Mouse (Mus musculus) forebrain, embryonic 11.5 days (tissue): ENCODE measurements at regions not wholly inside any gene's neighbourhood (a gene's known extent, or its start where the extent isn't known, plus 50 kb on each side); places are given as distances from the start of the nearest gene placed in this dataset.
A peak's percentile ranks its signal among the peaks of the same experiment; 100 is the strongest.

Experiments used
- ATAC-seq: fragments of 200-750 bp; cut with Nextera tagmentation; replicated peaks from 2 replicates; pipeline ENCODE4 v1.8.0; 2017; ENCODE audit warnings: moderate TSS enrichment; ENCODE audit not compliant: low FRiP score
- DNase-seq: peaks from one replicate; pipeline ENCODE4 v3.0.0-alpha.2; 2017; ENCODE audit warnings: low spot score
- H3K27ac ChIP-seq: fragments of 300-500 bp; sonication (generic); 2 replicates; pipeline ENCODE4 v1.5.1; 2014; ENCODE audit warnings: low read depth, low read length
- H3K27me3 ChIP-seq: fragments of 300-500 bp; sonication (generic); 2 replicates; pipeline ENCODE4 v1.6.1; 2014; ENCODE audit warnings: mild to moderate bottlenecking, low read length, mixed read lengths; ENCODE audit not compliant: control insufficient read depth, insufficient read depth
- H3K36me3 ChIP-seq: fragments of 300-500 bp; sonication (generic); 2 replicates; pipeline ENCODE4 v1.6.1; 2014; ENCODE audit warnings: mild to moderate bottlenecking, low read length, moderate library complexity, mixed read lengths; ENCODE audit not compliant: control insufficient read depth, insufficient read depth
- H3K4me1 ChIP-seq: fragments of 300-500 bp; sonication (generic); replicated peaks from 2 replicates; pipeline ENCODE4 v1.6.1; 2014; ENCODE audit warnings: low read length, mixed read lengths; ENCODE audit not compliant: control insufficient read depth, insufficient read depth
- H3K4me2 ChIP-seq: fragments of 300-500 bp; sonication (generic); 2 replicates; pipeline ENCODE4 v1.6.1; 2014; ENCODE audit warnings: low read depth, mild to moderate bottlenecking, low read length, moderate library complexity, mixed read lengths; ENCODE audit not compliant: severe bottlenecking
- H3K4me3 ChIP-seq: fragments of 300-500 bp; sonication (generic); 2 replicates; pipeline ENCODE4 v1.5.1; 2014; ENCODE audit warnings: low read depth, low read length
- H3K9ac ChIP-seq: fragments of 300-500 bp; sonication (generic); 2 replicates; pipeline ENCODE4 v1.6.1; 2014; ENCODE audit warnings: low read length
- H3K9me3 ChIP-seq: fragments of 300-500 bp; sonication (generic); 2 replicates; pipeline ENCODE4 v1.6.1; 2016; ENCODE audit warnings: low read length, mixed read lengths; ENCODE audit not compliant: control insufficient read depth
- WGBS: fragments of 180-500 bp; shearing (Covaris S2); extraction: QIAGEN DNeasy Blood & Tissue Kit; methylation state at CpG from one replicate; pipeline ENCODE4 v1.1.7; 2014; 5-methylcytosine and 5-hydroxymethylcytosine counted together

GRCm38 (mm10) chr1:75612083-75612720 is 66.1 kb downstream of the Slc4a3 start:
- Histone ChIP-seq H3K27ac (no peak overlapping the region; the same call in 1 of the 2 replicates), H3K9me3 (no peaks in the 10 kb centered on the region), H3K4me3 (no peak overlapping the region), H3K4me2 (no peak overlapping the region), H3K36me3 (no peaks in the 10 kb centered on the region), H3K4me1 (peaks cover 8% of the 10 kb centered on the region), H3K9ac (no peak overlapping the region), H3K27me3 (no peaks in the 10 kb centered on the region)
- ATAC-seq (no peak), DNase-seq (peak; percentile 59)
- 55% methylated on average over 13 of the region's 13 CpGs for WGBS

DNA sequence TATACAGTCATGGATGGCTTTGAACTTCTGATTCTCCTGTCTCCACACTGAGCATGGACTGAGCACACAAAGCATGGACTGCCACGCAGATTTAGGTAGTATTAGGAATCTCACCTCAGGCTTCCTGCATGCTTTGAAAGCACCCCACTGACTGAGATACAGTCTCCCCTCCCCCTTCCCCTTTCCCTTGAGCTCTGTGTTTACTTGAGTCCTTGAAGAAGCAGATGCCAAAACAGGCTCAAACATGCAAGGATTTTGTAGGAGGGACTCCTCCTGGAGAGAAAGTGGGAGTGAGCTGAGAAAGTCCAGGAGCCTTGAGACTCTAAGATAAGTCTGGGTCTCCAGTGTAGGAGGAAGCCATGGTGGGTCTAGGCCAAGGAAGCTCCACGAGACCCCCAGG is 67.1 kb downstream of the Slc4a3 start:
- peak overlapping the region; percentile 50; the same call in 1 of the 2 replicates for H3K27ac ChIP-seq
- peaks cover 8% of the 10 kb centered on the region for H3K4me1 ChIP-seq
- no peaks in the 10 kb centered on the region for H3K9me3 ChIP-seq
- H3K9ac ChIP-seq = no peak overlapping the region
- 61% methylated on average over 2 of the region's 2 CpGs for whole genome bisulfite sequencing
- ATAC-seq (no peak), DNase-seq (no peak)
- H3K4me3 ChIP-seq = no peak overlapping the region
- no peaks in the 10 kb centered on the region for H3K27me3 ChIP-seq
- no peaks in the 10 kb centered on the region for H3K36me3 ChIP-seq
- H3K4me2 ChIP-seq = no peak overlapping the region

- no peaks in the 10 kb centered on the region for H3K27me3 ChIP-seq
- H3K9me3 ChIP-seq = no peaks in the 10 kb centered on the region
- 59% methylated on average over 2 of the region's 2 CpGs for WGBS
- ATAC-seq (no peak), DNase-seq (peak; percentile 29)
- H3K4me1 ChIP-seq = peaks cover 3% of the 10 kb centered on the region; the same call in 1 of the 2 replicates
- H3K9ac ChIP-seq = no peak overlapping the region
- H3K4me3 ChIP-seq = no peak overlapping the region
- no peak overlapping the region for H3K27ac ChIP-seq
- H3K4me2 ChIP-seq = no peak overlapping the region
- H3K36me3 ChIP-seq = no peaks in the 10 kb centered on the region
Measured at GRCm38 (mm10) chr1:75616971-75617370, 70.9 kb downstream of the Slc4a3 start.

DNA sequence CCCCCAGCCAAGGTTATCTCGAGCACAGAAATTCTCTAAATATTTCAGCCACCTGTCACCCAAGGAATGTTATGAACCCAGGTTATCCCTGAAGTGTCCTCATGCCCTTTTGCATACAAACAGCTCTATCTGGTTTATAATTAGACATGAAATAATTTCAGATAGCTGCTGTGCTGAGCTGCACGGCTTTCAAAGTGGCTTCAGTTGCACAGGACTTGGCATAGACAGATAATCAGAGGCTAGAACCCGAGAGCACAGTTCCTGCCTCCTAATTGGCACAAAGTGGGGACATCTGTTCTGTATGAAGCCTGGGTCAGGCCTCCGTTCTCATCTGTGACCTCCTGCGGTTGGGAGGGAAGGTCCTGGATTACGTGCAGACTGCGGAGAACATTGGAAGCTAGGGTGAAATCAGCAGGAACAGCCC is 72.3 kb downstream of the Slc4a3 start:
- peak; percentile 44 for DNase-seq
- H3K9ac ChIP-seq = no peak overlapping the region
- no peak overlapping the region for H3K27ac ChIP-seq
- WGBS = 68% methylated on average over 7 of the region's 7 CpGs
- no peaks in the 10 kb centered on the region for H3K36me3 ChIP-seq
- no peaks in the 10 kb centered on the region for H3K9me3 ChIP-seq
- no peaks in the 10 kb centered on the region for H3K27me3 ChIP-seq
- ATAC-seq = no peak
- H3K4me3 ChIP-seq = no peak overlapping the region
- no peaks in the 10 kb centered on the region for H3K4me1 ChIP-seq
- H3K4me2 ChIP-seq = no peak overlapping the region

- DNase-seq = peak; percentile 43
- Histone ChIP-seq H3K36me3 (no peaks in the 10 kb centered on the region), H3K27me3 (no peaks in the 10 kb centered on the region), H3K27ac (no peak overlapping the region), H3K9ac (no peak overlapping the region), H3K4me3 (no peak overlapping the region), H3K4me2 (no peak overlapping the region), H3K9me3 (no peaks in the 10 kb centered on the region), H3K4me1 (no peaks in the 10 kb centered on the region)
- no peak for ATAC-seq
- 93% methylated on average over 2 of the region's 2 CpGs for WGBS
Measured at GRCm38 (mm10) chr1:75630287-75630686, 84.2 kb downstream of the Slc4a3 start.

DNA sequence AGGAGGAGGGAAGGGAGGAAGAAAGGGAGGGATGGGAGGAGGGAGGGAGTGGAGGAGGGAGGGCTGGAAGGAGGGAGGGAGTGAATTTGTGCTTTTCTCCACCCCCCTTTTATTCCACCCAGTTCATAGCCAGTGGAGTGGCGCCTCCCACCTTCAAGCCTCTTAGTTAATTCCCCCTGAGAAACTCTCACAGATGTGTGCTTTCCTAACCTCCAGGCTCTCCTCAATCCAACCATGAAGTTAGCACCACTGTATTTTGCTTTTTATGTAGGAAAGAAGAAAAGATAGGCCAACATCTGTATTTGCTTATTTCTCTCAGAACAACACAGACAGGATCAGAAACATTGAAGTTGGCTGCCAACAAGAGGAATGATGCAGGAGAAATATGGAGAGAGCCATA is 85.7 kb downstream of the Slc4a3 start:
- H3K4me1 ChIP-seq = no peaks in the 10 kb centered on the region
- no peaks in the 10 kb centered on the region for H3K9me3 ChIP-seq
- WGBS = 29% methylated on average over 1 of the region's 1 CpGs
- H3K36me3 ChIP-seq = no peaks in the 10 kb centered on the region
- no peak overlapping the region for H3K4me2 ChIP-seq
- DNase-seq (peak; percentile 38), ATAC-seq (no peak)
- H3K4me3 ChIP-seq = no peak overlapping the region
- no peak overlapping the region for H3K9ac ChIP-seq
- H3K27ac ChIP-seq = no peak overlapping the region
- H3K27me3 ChIP-seq = no peaks in the 10 kb centered on the region

DNA sequence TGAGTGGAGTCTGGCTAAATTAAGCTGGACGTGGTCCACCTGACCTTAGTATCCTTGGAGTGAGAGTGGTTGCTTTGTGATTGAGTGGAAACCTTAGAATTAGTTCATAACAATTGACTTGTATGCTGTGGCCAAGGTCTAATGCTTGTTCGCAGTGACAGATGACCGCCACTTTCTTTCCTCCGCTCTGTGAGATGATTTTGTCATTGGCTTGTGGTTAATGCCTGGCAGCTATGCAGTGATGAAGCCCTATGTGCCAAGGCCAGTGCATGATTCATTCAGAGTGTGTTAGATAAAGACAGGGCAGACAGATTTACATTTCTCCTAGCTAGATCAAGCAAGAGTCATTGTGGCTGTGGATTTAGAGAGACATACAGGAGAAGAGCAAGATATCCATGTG is 89.5 kb downstream of the Slc4a3 start:
- no peak overlapping the region for H3K4me3 ChIP-seq
- ATAC-seq (no peak), DNase-seq (peak; percentile 18)
- H3K27ac ChIP-seq = no peak overlapping the region
- H3K27me3 ChIP-seq = no peaks in the 10 kb centered on the region
- WGBS = 89% methylated on average over 4 of the region's 4 CpGs
- H3K9ac ChIP-seq = no peak overlapping the region
- H3K9me3 ChIP-seq = no peaks in the 10 kb centered on the region
- H3K4me2 ChIP-seq = no peak overlapping the region
- H3K4me1 ChIP-seq = no peaks in the 10 kb centered on the region
- H3K36me3 ChIP-seq = no peaks in the 10 kb centered on the region

GRCm38 (mm10) chr1:75639031-75640001 is 93.2 kb downstream of the Slc4a3 start:
- H3K27me3 ChIP-seq = no peaks in the 10 kb centered on the region
- no peak overlapping the region for H3K4me3 ChIP-seq
- H3K27ac ChIP-seq = no peak overlapping the region
- DNase-seq (peak; percentile 26), ATAC-seq (no peak)
- H3K4me1 ChIP-seq = no peaks in the 10 kb centered on the region
- 47% methylated on average over 8 of the region's 8 CpGs for WGBS
- H3K36me3 ChIP-seq = no peaks in the 10 kb centered on the region
- no peak overlapping the region for H3K4me2 ChIP-seq
- H3K9ac ChIP-seq = no peak overlapping the region
- H3K9me3 ChIP-seq = no peaks in the 10 kb centered on the region
